Mouse (Mus musculus) embryonic facial prominence, embryonic 14.5 days (tissue): Measurements from ENCODE around the gene Tmco4. TPM values are rescaled to one million over a fixed set of nuclear protein-coding genes. Genes with fewer than 3 reads are reported as not detected.

Source experiments
- ATAC-seq: fragments of 200-750 bp; cut with Nextera tagmentation; 2 replicates; pipeline ENCODE4 v1.8.0; 2017; ENCODE audit warnings: low read depth, moderate number of reproducible peaks, moderate TSS enrichment
- DNase-seq: peaks from one replicate; pipeline ENCODE4 v3.0.0-alpha.2; 2015; ENCODE audit warnings: low spot score
- H3K27ac ChIP-seq: fragments of 300-500 bp; sonication (generic); replicated peaks from 2 replicates; pipeline ENCODE4 v1.5.1; 2014; ENCODE audit warnings: low read depth, mild to moderate bottlenecking, low read length, moderate library complexity
- H3K27me3 ChIP-seq: fragments of 300-500 bp; sonication (generic); replicated peaks from 2 replicates; pipeline ENCODE4 v1.6.1; 2014; ENCODE audit warnings: low read length; ENCODE audit not compliant: control insufficient read depth, insufficient read depth
- H3K36me3 ChIP-seq: fragments of 300-500 bp; sonication (generic); 2 replicates; pipeline ENCODE4 v1.6.1; 2014; ENCODE audit warnings: low read length, mixed read lengths; ENCODE audit not compliant: control insufficient read depth, insufficient read depth
- H3K4me1 ChIP-seq: fragments of 300-500 bp; sonication (generic); 2 replicates; pipeline ENCODE4 v1.6.1; 2014; ENCODE audit warnings: antibody characterized with exemption, low read length; ENCODE audit not compliant: control insufficient read depth, insufficient read depth
- H3K4me2 ChIP-seq: fragments of 300-500 bp; sonication (generic); 2 replicates; pipeline ENCODE4 v1.6.1; 2014; ENCODE audit warnings: low read depth, mild to moderate bottlenecking, low read length, moderate library complexity, mixed read lengths
- H3K4me3 ChIP-seq: fragments of 300-500 bp; sonication (generic); 2 replicates; pipeline ENCODE4 v1.5.1; 2014; ENCODE audit warnings: low read depth, mild to moderate bottlenecking, low read length
- H3K9ac ChIP-seq: fragments of 300-500 bp; sonication (generic); 2 replicates; pipeline ENCODE4 v1.6.1; 2014; ENCODE audit warnings: low read depth, mild to moderate bottlenecking, low read length, moderate library complexity, mixed read lengths
- H3K9me3 ChIP-seq: fragments of 300-500 bp; sonication (generic); 2 replicates; pipeline ENCODE4 v1.6.1; 2016; ENCODE audit warnings: low read length; ENCODE audit not compliant: control insufficient read depth
- WGBS: fragments of 180-500 bp; shearing (Covaris S2); extraction: QIAGEN DNeasy Blood & Tissue Kit; methylation state at CpG from one replicate; pipeline ENCODE4 v1.1.7; 2014; 5-methylcytosine and 5-hydroxymethylcytosine counted together
- polyA plus RNA-seq: library from polyadenylated mRNA; unstranded; fragments of >200 nt; fragmentation: Nextera tagmentation; extraction: Ambion mirVana; gene quantifications from 2 replicates; pipeline ENCODE4 v1.2.1, GENCODE M21; 2014

The Tmco4 gene
- polyA plus RNA-seq, 1 experiment from 2014 or later: 3.8 TPM

GRCm38 (mm10) chr4:139091066-139091465, 118.4 kb downstream of the Tmco4 start:
- 0 out of 2 replicates have a peak, but pooled peaks cover 3% of the 10 kb centered on the region for H3K36me3 ChIP-seq
- ATAC-seq (0 out of 2 replicates have a peak, but pooled peaks have one; percentile 10), DNase-seq (no peak)
- H3K27me3 ChIP-seq: 0 out of 2 replicates have a peak, but pooled peaks cover 4% of the 10 kb centered on the region
- peaks cover 7% of the 10 kb centered on the region; the same call in 1 of the 2 replicates for H3K9me3 ChIP-seq
- H3K9ac ChIP-seq: peak overlapping the region; percentile 92
- peaks cover 17% of the 10 kb centered on the region; the same call in 1 of the 2 replicates for H3K4me1 ChIP-seq
- peak overlapping the region; percentile 85 for H3K4me3 ChIP-seq
- whole genome bisulfite sequencing: 21% methylated on average over 7 of the region's 7 CpGs
- H3K27ac ChIP-seq: peak overlapping the region; percentile 82
- peak overlapping the region; percentile 87 for H3K4me2 ChIP-seq

DNA sequence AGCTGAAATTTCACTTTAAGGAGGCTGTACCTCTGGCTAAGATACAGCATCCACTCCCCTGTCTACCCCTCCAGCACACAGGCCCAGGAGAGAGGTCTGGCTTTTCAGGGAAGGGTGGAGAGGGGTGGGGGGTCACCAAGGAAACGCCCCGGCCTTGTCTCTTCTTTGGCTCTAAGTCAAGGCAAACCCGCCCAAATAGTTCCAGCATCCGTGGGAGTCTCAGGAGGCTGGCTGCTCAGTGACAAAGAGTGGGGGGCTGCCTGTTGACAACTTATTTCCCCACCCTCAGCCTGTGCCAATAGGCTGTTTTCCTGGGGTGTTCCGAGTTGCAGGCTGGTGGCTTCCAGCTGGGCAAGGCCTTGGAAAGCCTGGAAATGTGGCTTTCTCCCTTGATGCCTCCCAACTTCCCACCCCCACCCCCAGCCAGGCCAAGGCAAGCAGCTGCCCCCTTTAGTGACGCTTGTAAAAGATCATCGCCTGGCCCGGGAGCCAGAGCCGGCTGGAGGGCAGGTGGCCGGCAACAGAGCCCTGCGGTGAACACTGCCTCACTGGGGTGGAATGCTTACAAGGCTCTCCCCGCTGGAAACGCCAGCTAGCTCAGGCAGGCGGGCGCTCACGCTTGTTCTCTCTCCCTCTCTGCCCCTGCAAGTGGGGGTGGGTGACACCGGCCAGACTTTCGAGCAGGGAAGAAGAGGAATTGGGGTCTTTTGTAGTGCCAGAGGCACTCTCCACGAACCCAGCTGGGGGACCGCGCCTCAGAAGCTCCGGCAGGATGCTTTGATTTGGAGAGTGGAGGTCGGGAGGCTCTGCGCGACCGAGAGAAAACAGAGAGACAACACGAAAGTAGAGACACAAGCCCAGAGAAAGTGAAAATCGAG, 119.0 kb downstream of the Tmco4 start:
- Histone ChIP-seq H3K9ac (peak overlapping the region; percentile 92), H3K4me1 (peaks cover 17% of the 10 kb centered on the region; the same call in 1 of the 2 replicates), H3K9me3 (peaks cover 7% of the 10 kb centered on the region; the same call in 1 of the 2 replicates), H3K27me3 (0 out of 2 replicates have a peak, but pooled peaks cover 4% of the 10 kb centered on the region), H3K27ac (peak overlapping the region; percentile 82), H3K36me3 (0 out of 2 replicates have a peak, but pooled peaks cover 3% of the 10 kb centered on the region), H3K4me3 (peak overlapping the region; percentile 85), H3K4me2 (peak overlapping the region; percentile 87)
- DNase-seq (peak; percentile 78), ATAC-seq (peak; percentile 67; the same call in 1 of the 2 replicates)
- 2% methylated on average over 25 of the region's 28 CpGs for WGBS

- ATAC-seq: peak; percentile 64
These were observed 119.9 kb downstream of the Tmco4 start, which contains the start of gene Nbl1 for GRCm38 (mm10) chr4:139092356-139093195. TSS of gene Nbl1 (minus strand) at chr4:139092993.

DNA sequence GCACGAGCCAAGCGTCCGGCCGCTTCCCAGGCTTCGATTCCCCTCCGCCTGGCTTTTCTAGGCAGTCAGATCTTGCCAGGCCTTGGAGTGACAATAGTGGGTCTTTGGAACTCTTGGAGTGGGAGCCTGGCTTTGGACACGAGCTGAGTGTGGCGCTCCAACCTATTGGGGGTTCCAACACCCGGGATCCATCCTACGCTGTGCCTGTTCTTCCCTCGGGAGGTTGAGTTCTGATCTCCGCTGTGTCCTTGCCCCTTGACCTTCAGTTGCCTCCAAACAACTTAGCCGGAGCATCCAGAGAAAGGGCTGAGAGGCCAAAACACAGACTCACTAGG, 120.5 kb downstream of the Tmco4 start:
- no peak for ATAC-seq
- H3K36me3 ChIP-seq: 0 out of 2 replicates have a peak, but pooled peaks cover 3% of the 10 kb centered on the region
- H3K9me3 ChIP-seq: peaks cover 7% of the 10 kb centered on the region; the same call in 1 of the 2 replicates
- H3K27me3 ChIP-seq: 0 out of 2 replicates have a peak, but pooled peaks cover 4% of the 10 kb centered on the region
- peaks cover 17% of the 10 kb centered on the region; the same call in 1 of the 2 replicates for H3K4me1 ChIP-seq
- DNase-seq: no peak
- peak overlapping the region; percentile 92 for H3K9ac ChIP-seq
- peak overlapping the region; percentile 85 for H3K4me3 ChIP-seq
- H3K4me2 ChIP-seq: peak overlapping the region; percentile 87
- H3K27ac ChIP-seq: peak overlapping the region; percentile 82; the same call in 1 of the 2 replicates
- WGBS: 16% methylated on average over 11 of the region's 13 CpGs

More at GRCm38 (mm10) chr4:139092356-139093195, 119.9 kb downstream of the Tmco4 start, which contains the start of gene Nbl1:
- H3K9me3 ChIP-seq: peaks cover 7% of the 10 kb centered on the region; the same call in 1 of the 2 replicates
- peak within 1 kb of the TSS; percentile 85 for H3K4me3 ChIP-seq
- WGBS: 0% methylated on average over 15 of the region's 105 CpGs
- H3K27ac ChIP-seq: peak within 1 kb of the TSS; percentile 82
- peak; percentile 76 for DNase-seq
- H3K9ac ChIP-seq: peak within 1 kb of the TSS; percentile 92
- H3K4me2 ChIP-seq: peak within 1 kb of the TSS; percentile 87
- H3K36me3 ChIP-seq: 0 out of 2 replicates have a peak, but pooled peaks cover 3% of the 10 kb centered on the region
- 0 out of 2 replicates have a peak, but pooled peaks cover 4% of the 10 kb centered on the region for H3K27me3 ChIP-seq
- peaks cover 17% of the 10 kb centered on the region; the same call in 1 of the 2 replicates for H3K4me1 ChIP-seq

DNA sequence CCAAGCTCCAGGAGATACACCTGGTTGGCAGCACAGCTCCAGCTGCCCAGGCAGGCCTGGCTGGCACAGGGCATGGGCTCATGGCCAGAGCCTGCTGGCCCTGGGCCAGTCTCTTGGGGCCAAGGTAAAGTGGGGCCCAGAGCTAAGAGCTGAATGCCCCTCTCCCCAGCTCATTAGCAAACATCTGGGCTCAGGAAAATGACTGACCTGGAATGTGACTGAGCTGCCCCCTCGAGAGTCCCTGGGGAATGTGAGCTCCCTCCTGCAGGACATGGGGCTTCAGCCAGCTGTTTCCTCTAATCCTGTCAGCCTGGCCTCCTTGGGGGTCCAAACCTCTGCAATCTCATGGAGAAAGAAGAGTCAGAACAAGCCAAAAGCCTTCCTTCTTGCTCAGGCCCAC, 122.7 kb downstream of the Tmco4 start:
- Histone ChIP-seq H3K9me3 (peaks cover 7% of the 10 kb centered on the region; the same call in 1 of the 2 replicates), H3K4me1 (peaks cover 16% of the 10 kb centered on the region; the same call in 1 of the 2 replicates), H3K4me2 (no peak overlapping the region), H3K36me3 (no peaks in the 10 kb centered on the region), H3K4me3 (no peak overlapping the region), H3K27me3 (0 out of 2 replicates have a peak, but pooled peaks cover 4% of the 10 kb centered on the region), H3K9ac (no peak overlapping the region), H3K27ac (0 out of 2 replicates have a peak overlapping the region, but pooled peaks have one; percentile 21)
- WGBS: 33% methylated on average over 1 of the region's 1 CpGs
- DNase-seq (peak; percentile 29), ATAC-seq (no peak)

GRCm38 (mm10) chr4:139096201-139096600, 123.5 kb downstream of the Tmco4 start:
- Histone ChIP-seq H3K9ac (no peak overlapping the region), H3K4me3 (no peak overlapping the region), H3K9me3 (peaks cover 7% of the 10 kb centered on the region; the same call in 1 of the 2 replicates), H3K4me1 (peaks cover 11% of the 10 kb centered on the region; the same call in 1 of the 2 replicates), H3K27ac (no peak overlapping the region), H3K4me2 (no peak overlapping the region), H3K27me3 (0 out of 2 replicates have a peak, but pooled peaks cover 4% of the 10 kb centered on the region), H3K36me3 (no peaks in the 10 kb centered on the region)
- 49% methylated on average over 5 of the region's 5 CpGs for WGBS
- DNase-seq: peak; percentile 79
- no peak for ATAC-seq

GRCm38 (mm10) chr4:139100326-139100725, 127.6 kb downstream of the Tmco4 start:
- 85% methylated on average over 8 of the region's 8 CpGs for WGBS
- Histone ChIP-seq H3K9me3 (no peaks in the 10 kb centered on the region), H3K4me1 (peaks cover 12% of the 10 kb centered on the region; the same call in 1 of the 2 replicates), H3K27me3 (no peaks in the 10 kb centered on the region), H3K27ac (peak overlapping the region; percentile 80; the same call in 1 of the 2 replicates), H3K36me3 (peaks cover 29% of the 10 kb centered on the region), H3K4me2 (no peak overlapping the region), H3K4me3 (no peak overlapping the region), H3K9ac (no peak overlapping the region)
- ATAC-seq (no peak), DNase-seq (no peak)
